ENCODE assay signal across 30 mouse cellular contexts in genomic region chr1:156393148-156393547, GRCm38 (mm10). TPM values are rescaled to one million over a fixed set of nuclear protein-coding genes. Genes with fewer than 3 reads are reported as not detected.
"Had no signal": no experiment of that assay in that cellular context is flagged by ENCODE, and none has a peak within 500 bp of the region (broad histone marks: within the 10 kb centered on the region; RNA-seq: fewer than 3 reads in every experiment).

No protein-coding gene starts in this region.

- H3K36me3 ChIP-seq: heart, embryonic 10.5 days; heart, embryonic 12.5 days; hindbrain, embryonic 10.5 days; hindbrain, embryonic 12.5 days; intestine, embryonic 15.5 days; kidney, embryonic 15.5 days; limb, embryonic 13.5 days; limb, embryonic 15.5 days; liver, embryonic 13.5 days had no signal

- DNase-seq: gastrocnemius, adult 2 months; gastrocnemius, postnatal 10 days; gastrocnemius, postnatal 25 days; heart, adult 18-20 months; heart, postnatal 10 days; heart, postnatal 4 days; kidney, adult 18-20 months; kidney, adult 8-10 months; kidney, postnatal 14 days; kidney, postnatal 36 days; layer of hippocampus, adult 9-11 months; layer of hippocampus, postnatal 36 days; left cerebral cortex, postnatal 4 days; liver, embryonic 13.5 days had no signal

- H3K4me1 ChIP-seq: heart, embryonic 10.5 days; hindbrain, embryonic 10.5 days; hindbrain, embryonic 12.5 days; intestine, embryonic 15.5 days; kidney, embryonic 15.5 days; limb, embryonic 13.5 days; limb, embryonic 15.5 days; liver, embryonic 13.5 days had no signal

- H3K4me2 ChIP-seq: heart, embryonic 12.5 days; hindbrain, embryonic 12.5 days; hindbrain, embryonic 14.5 days; intestine, embryonic 15.5 days; kidney, embryonic 15.5 days; limb, embryonic 13.5 days; limb, embryonic 15.5 days; liver, embryonic 13.5 days had no signal

- H3K9ac ChIP-seq: heart, embryonic 12.5 days; hindbrain, embryonic 12.5 days; hindbrain, embryonic 14.5 days; intestine, embryonic 15.5 days; kidney, embryonic 15.5 days; limb, embryonic 13.5 days; limb, embryonic 15.5 days; liver, embryonic 13.5 days had no signal

- H3K4me3 ChIP-seq: gastrocnemius, adult 2 months; heart, embryonic 10.5 days; heart, embryonic 12.5 days; hindbrain, embryonic 10.5 days; hindbrain, embryonic 12.5 days; intestine, embryonic 15.5 days; kidney, embryonic 15.5 days; limb, embryonic 13.5 days; limb, embryonic 15.5 days; liver, embryonic 13.5 days had no signal

- H3K27me3 ChIP-seq: heart, embryonic 12.5 days; hindbrain, embryonic 12.5 days; intestine, embryonic 15.5 days; kidney, embryonic 15.5 days; limb, embryonic 13.5 days; limb, embryonic 15.5 days; liver, embryonic 13.5 days had no signal

- H3K27ac ChIP-seq: gastrocnemius, adult 2 months; heart, embryonic 10.5 days; hindbrain, embryonic 10.5 days; hindbrain, embryonic 12.5 days; hindbrain, embryonic 14.5 days; intestine, embryonic 15.5 days; kidney, embryonic 15.5 days; kidney, postnatal 0 days; limb, embryonic 13.5 days; limb, embryonic 15.5 days; liver, embryonic 13.5 days had no signal

- H3K9me3 ChIP-seq: heart, embryonic 10.5 days; heart, embryonic 12.5 days; hindbrain, embryonic 10.5 days; hindbrain, embryonic 12.5 days; intestine, embryonic 15.5 days; kidney, embryonic 15.5 days; limb, embryonic 13.5 days; limb, embryonic 15.5 days; liver, embryonic 13.5 days had no signal

- ATAC-seq: hindbrain, embryonic 16.5 days; inflammation-experienced regulatory T-cells, adult 6 months; intestine, embryonic 15.5 days; intestine, postnatal 0 days had no signal

RNA-seq across cellular contexts. Expression of gene Axdnd1, which starts 27.8 kb away (rescaled TPM):
- total RNA-seq: gastrocnemius, adult 2 months; gastrocnemius, postnatal 25 days; heart, adult 18-20 months; heart, adult 8-10 months; heart, postnatal 25 days had no signal
- polyA plus RNA-seq: intestine, postnatal 0 days; large intestine, adult 2 months; liver, embryonic 13.5 days had no signal
